ENCODE assay signal across 10 mouse cellular contexts in the genomic region with DNA sequence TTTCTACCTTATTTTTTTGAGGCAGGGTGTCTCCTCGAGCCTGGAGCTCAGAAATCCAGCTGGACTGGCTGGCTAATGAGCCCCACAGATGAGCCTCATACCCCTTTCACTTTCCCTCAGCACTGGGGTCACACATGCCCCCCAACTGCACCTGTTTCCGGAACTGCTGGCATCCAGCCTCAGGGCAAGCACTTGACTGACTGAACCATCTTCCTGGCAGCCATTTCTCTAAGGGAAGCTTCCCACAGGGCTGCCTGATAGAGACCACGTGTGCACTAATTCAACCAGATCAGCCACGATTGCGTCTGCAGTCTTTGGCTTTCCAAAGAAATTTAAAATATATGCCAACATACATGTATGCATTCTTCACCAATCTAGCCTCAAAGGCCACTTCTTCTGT. TPM values are rescaled to one million over a fixed set of nuclear protein-coding genes. Genes with fewer than 3 reads are reported as not detected.
DNase-seq lines count a peak whose midpoint lies in the region; ATAC-seq and TF ChIP-seq lines count a peak whose summit lies in the region.
"Had no signal": no experiment of that assay in that cellular context is flagged by ENCODE, and none has a peak within 500 bp of the region (broad histone marks: within the 10 kb centered on the region; RNA-seq: fewer than 3 reads in every experiment).

No protein-coding gene starts in this region.

- H3K4me2 ChIP-seq in kidney, embryonic 14.5 days (replicated peaks; ENCODE audit: low read depth, low read length), result no peak overlapping the region
- no peak overlapping the region for H3K4me2 ChIP-seq in forebrain, embryonic 15.5 days (replicated peaks)
- H3K4me2 ChIP-seq in midbrain, embryonic 13.5 days (replicated peaks), result peak overlapping the region; percentile 17; the same call in 1 of the 2 replicates
- H3K4me2 ChIP-seq: stomach, embryonic 15.5 days had no signal

- H3K4me1 ChIP-seq in kidney, embryonic 14.5 days (ENCODE audit: control insufficient read depth, insufficient read depth, low read length), result peaks cover 57% of the 10 kb centered on the region
- H3K4me1 ChIP-seq in bone marrow, adult 2 months (ENCODE audit: control insufficient read depth, insufficient read depth, low read length), result peaks cover 16% of the 10 kb centered on the region
- H3K4me1 ChIP-seq in forebrain, embryonic 15.5 days, result peaks cover 46% of the 10 kb centered on the region
- H3K4me1 ChIP-seq in midbrain, embryonic 13.5 days (replicated peaks), result peaks cover 66% of the 10 kb centered on the region

- H3K36me3 ChIP-seq in kidney, embryonic 14.5 days (ENCODE audit: control insufficient read depth, insufficient read depth, low read length), result peaks cover 41% of the 10 kb centered on the region
- 0 out of 2 replicates have a peak, but pooled peaks cover 7% of the 10 kb centered on the region for H3K36me3 ChIP-seq in forebrain, embryonic 15.5 days
- no peaks in the 10 kb centered on the region for H3K36me3 ChIP-seq in midbrain, embryonic 13.5 days

- no peak for DNase-seq in kidney, postnatal 14 days
- DNase-seq in adrenal gland, adult 2 months, result no peak
- DNase-seq in B cell, adult 2 months, result no peak
- DNase-seq: cerebellum, adult 2 months had no signal

- no peaks in the 10 kb centered on the region for H3K9me3 ChIP-seq in kidney, embryonic 14.5 days (ENCODE audit: control insufficient read depth, low read length)
- H3K9me3 ChIP-seq in forebrain, embryonic 15.5 days, result no peaks in the 10 kb centered on the region
- no peaks in the 10 kb centered on the region for H3K9me3 ChIP-seq in midbrain, embryonic 13.5 days
- H3K9me3 ChIP-seq: stomach, embryonic 15.5 days had no signal

- peak overlapping the region; percentile 74 for H3K27ac ChIP-seq in kidney, embryonic 14.5 days (ENCODE audit: low read depth, low read length)
- peak overlapping the region; percentile 79 for H3K27ac ChIP-seq in bone marrow, adult 2 months (ENCODE audit: control insufficient read depth, insufficient read depth, low read depth, low read length, poor library complexity)
- H3K27ac ChIP-seq in forebrain, embryonic 15.5 days (replicated peaks), result peak overlapping the region; percentile 71
- peak overlapping the region; percentile 41 for H3K27ac ChIP-seq in midbrain, embryonic 13.5 days
- H3K27ac ChIP-seq: stomach, embryonic 15.5 days had no signal

- TF ChIP-seq CTCF in bone marrow, adult 2 months (IDR thresholded peaks at IDR 0.05; ENCODE audit: control insufficient read depth, insufficient read depth, low read length), result no peak

- TF ChIP-seq POLR2A in bone marrow, adult 2 months (IDR thresholded peaks at IDR 0.05; ENCODE audit: borderline replicate concordance, control insufficient read depth, low read depth, low read length), result no peak

- no peaks in the 10 kb centered on the region for H3K27me3 ChIP-seq in kidney, embryonic 14.5 days (ENCODE audit: control insufficient read depth, insufficient read depth, low read length)
- H3K27me3 ChIP-seq in forebrain, embryonic 15.5 days, result no peaks in the 10 kb centered on the region
- H3K27me3 ChIP-seq in midbrain, embryonic 13.5 days, result peaks cover 25% of the 10 kb centered on the region
- H3K27me3 ChIP-seq: stomach, embryonic 15.5 days had no signal

- no peak overlapping the region for H3K9ac ChIP-seq in kidney, embryonic 14.5 days (ENCODE audit: low read depth, low read length)
- no peak overlapping the region for H3K9ac ChIP-seq in forebrain, embryonic 15.5 days (replicated peaks)
- no peak overlapping the region for H3K9ac ChIP-seq in midbrain, embryonic 13.5 days (replicated peaks)
- H3K9ac ChIP-seq: stomach, embryonic 15.5 days had no signal

- no peak for ATAC-seq in kidney, embryonic 14.5 days (ENCODE audit: low FRiP score, low TSS enrichment)
- 0 out of 2 replicates have a peak, but pooled peaks have one; percentile 17 for ATAC-seq in forebrain, embryonic 15.5 days (replicated peaks)
- ATAC-seq in midbrain, embryonic 13.5 days, result peak; percentile 49; the same call in 1 of the 2 replicates
- no peak for ATAC-seq in erythroblast, adult 5-6 weeks (replicated peaks; ENCODE audit: low FRiP score, poor library complexity, severe bottlenecking)

- no peak overlapping the region for H3K4me3 ChIP-seq in kidney, embryonic 14.5 days (ENCODE audit: low read length)
- no peak overlapping the region for H3K4me3 ChIP-seq in bone marrow, adult 2 months (replicated peaks; ENCODE audit: control insufficient read depth, low read depth, low read length)
- H3K4me3 ChIP-seq in forebrain, embryonic 15.5 days, result no peak overlapping the region
- no peak overlapping the region for H3K4me3 ChIP-seq in midbrain, embryonic 13.5 days (replicated peaks)
- H3K4me3 ChIP-seq: stomach, embryonic 15.5 days had no signal

- 76% methylated on average over 5 of the region's 5 CpGs for WGBS in kidney, embryonic 14.5 days
- WGBS in bone marrow, adult 2 months, result 56% methylated on average over 5 of the region's 5 CpGs
- 44% methylated on average over 5 of the region's 5 CpGs for WGBS in forebrain, embryonic 15.5 days
- WGBS in midbrain, embryonic 13.5 days, result 52% methylated on average over 5 of the region's 5 CpGs

RNA-seq across cellular contexts. Expression of a gene that starts 37.1 kb away (rescaled TPM):
- polyA plus RNA-seq in kidney, embryonic 14.5 days (2014; fragmentation: Nextera tagmentation; extraction: Ambion mirVana), result 96.7 and 158 TPM in 2 replicates
- polyA plus RNA-seq in bone marrow, adult 2 months (2011; ENCODE audit: insufficient read depth, insufficient read length, low replicate concordance, missing spikeins), result 71.7 and 82.0 TPM in 2 replicates
- 112 and 125 TPM in 2 replicates for polyA plus RNA-seq in forebrain, embryonic 15.5 days (2015; fragmentation: Nextera tagmentation; extraction: Ambion mirVana)
- polyA plus RNA-seq in midbrain, embryonic 13.5 days (2015; fragmentation: Nextera tagmentation; extraction: Ambion mirVana), result 36.2 and 43.1 TPM in 2 replicates
- 10 to 100 TPM; 23.2 to 27.3 TPM for total RNA-seq in adrenal gland, adult 2 months (2021)
- 5.6 and 6.2 TPM in 2 replicates for polyA plus RNA-seq in adrenal gland, adult 2 months (2012; rRNA removed)
- 9.4 and 23.2 TPM in 2 replicates for total RNA-seq in erythroblast, adult 5-6 weeks (2015; ENCODE audit: low replicate concordance)
- 64.2 and 120 TPM in 2 replicates for total RNA-seq in erythroblast, adult 5-6 weeks (2017; ENCODE audit: low replicate concordance)

Comparison
In these comparisons a context has a peak if more than half of its experiments do, and no peak if none do; other contexts are left out.
1. ATAC-seq: peak in forebrain, embryonic 15.5 days (single experiment) and midbrain, embryonic 13.5 days (single experiment); none in kidney, embryonic 14.5 days (single experiment) and erythroblast, adult 5-6 weeks (single experiment).
2. Peak in every context shown above with its lines, with median percentiles within 50 percentile points of each other: H3K27ac ChIP-seq.